Mouse (Mus musculus) kidney, adult 9 months (tissue): ENCODE measurements around the gene Elmod1.
"Not testable (repeated sequence)": the region's sequence is repeated elsewhere in the genome, so short reads cannot be mapped to it uniquely, and the experiment has no call there.

Experiments used
- DNase-seq: peaks from one replicate; pipeline ENCODE4 v3.0.0; 2022

The Elmod1 gene

DNA sequence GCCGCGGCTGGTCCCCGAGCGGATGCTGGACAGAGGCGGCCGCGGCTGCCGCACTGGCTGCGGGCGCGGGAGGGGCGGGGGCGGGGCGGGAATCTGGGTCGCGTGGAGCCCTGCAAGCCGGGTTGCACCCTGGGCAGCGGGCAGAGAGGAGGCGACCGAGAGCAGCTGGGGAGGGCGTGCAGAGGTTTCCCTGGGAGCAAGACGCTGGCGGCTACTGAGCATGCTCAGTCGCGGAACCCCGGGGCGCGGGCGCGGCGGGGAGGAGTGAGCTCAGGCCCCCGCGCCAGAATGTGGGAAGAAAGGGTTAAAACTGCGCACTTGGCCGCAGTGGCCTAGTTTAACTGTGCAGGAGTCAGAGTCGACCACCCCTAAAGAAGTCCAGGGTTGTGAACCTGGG, at the start of gene Elmod1:
Gene Elmod1 (minus strand): TSS at position 180 of the 397 bp plus-strand sequence.
- peak; percentile 16 for DNase-seq

- DNase-seq: no peak
These were observed 47.7 kb upstream of the Elmod1 start for GRCm38 (mm10) chr9:54022795-54023194.

DNA sequence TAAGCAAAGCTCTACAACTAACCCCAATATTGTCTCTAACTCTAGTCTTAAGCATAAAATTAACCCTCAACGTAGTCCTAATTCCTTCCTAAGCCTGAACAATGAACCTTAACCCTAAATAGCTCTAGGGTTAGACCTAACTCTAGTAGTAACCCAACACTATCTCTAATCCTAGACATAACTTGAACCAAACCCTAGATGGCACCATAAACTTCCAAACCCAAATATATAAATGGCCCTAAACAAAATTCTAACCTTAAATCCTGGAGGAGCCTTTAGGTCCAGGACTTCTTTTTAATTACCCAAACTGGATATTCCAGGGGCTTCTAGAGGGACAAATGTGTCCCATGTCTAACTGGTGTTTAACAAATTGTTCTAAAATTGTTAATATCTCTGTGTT, 19.4 kb upstream of the Elmod1 start:
- DNase-seq: no peak

DNA sequence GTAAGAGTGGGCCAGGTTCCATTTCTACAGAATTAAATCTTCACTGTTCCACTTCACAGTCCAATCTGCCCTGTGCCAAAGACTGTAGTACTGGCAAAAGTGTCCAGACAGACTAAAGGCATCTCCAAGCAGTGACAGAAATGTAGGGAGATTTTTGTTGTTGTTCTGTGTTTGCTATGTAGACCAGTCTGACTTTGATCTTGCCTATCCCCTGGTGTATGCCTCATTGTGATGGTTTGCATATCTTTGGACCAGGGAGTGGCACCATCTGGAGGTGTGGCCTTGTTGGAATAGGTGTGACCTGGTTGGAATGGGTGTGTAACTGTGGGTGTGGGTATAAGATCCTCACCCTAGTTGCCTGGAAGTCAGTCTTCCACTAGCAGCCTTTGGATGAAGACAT, 17.5 kb upstream of the Elmod1 start:
- not testable (repeated sequence) for DNase-seq

DNA sequence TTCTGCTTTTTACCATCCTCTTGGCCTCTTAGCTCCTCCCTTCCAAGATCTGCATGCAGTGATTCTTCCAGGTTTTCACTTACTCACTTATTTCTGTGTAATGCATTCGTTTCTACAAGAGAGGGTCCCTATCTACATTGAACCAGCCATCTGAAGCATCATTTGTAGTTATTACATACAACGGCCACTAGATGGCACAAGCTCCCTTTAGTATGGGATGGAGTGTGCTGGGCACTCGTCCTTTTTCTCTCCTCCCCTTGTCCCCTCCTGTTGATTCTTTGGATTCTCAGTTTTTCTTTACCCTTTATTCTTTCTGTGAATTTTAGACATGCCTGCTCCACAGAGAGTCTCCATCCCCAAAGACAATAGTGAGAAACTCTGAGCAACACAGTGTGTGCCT, 15.8 kb upstream of the Elmod1 start:
- peak; percentile 30 for DNase-seq

- peak; percentile 28 for DNase-seq
These were observed 11.9 kb upstream of the Elmod1 start for GRCm38 (mm10) chr9:53986972-53987371.

DNA sequence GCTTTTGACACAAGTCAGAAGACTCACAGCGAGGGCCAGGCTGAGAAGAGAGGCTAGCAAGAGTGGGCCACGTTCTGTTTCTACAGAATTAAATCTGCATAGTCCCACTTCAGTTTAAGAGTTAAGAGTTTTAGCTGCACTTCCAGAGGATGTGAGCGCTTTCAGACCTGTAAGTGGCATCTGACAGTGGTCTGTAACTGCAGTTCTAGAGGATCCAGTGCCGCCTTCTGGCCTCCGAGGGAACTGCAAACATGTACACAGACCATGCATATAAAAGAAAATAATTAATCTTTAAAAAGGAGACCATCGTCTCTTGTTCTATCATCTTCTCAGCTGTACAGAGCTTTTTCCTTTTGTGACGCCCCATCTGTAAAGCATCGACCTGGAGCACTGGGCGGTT, 9.8 kb upstream of the Elmod1 start:
- peak; percentile 50 for DNase-seq

GRCm38 (mm10) chr9:53974328-53975121, 576 bp downstream of the Elmod1 start:
- no peak for DNase-seq

DNA sequence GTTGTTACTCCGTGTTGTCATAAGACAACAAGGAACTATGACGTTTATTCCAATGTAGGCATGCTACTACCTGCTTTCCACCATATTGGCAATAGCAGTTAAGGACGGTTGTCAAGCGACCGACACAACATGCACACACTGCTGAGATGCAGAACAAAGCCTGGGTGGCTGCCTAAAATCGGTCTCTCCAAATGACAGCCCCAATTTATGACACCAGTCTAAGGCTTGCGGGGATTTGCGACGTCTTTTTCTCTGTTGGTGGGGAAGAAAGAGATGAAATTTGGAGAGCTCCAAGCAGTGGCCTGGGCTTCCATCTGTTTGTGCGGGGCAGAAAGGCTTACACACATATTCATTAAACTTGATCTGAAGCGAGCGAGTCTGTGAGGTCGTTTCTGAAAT, 1.2 kb downstream of the Elmod1 start:
- no peak for DNase-seq

- no peak for DNase-seq
These were observed 1.9 kb downstream of the Elmod1 start for GRCm38 (mm10) chr9:53973241-53973640.

DNA sequence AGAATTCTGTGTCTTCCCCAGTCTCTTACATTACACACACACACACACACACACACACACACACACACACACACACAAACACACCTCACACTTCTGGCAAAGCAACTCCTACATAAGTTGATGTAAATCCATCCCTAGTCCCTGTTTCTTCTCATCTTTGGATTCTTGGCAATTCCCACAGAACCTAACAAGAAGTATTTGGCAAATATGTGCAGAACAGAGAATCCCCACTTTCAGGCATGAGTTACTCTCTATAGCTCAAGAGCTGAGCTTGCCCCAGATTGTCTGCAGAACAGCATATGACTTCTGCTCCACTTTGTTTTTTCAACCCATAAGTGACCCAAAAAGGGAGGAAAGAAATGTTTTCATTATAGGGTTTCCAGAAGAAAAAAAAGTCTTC, 2.7 kb downstream of the Elmod1 start:
- DNase-seq: no peak

DNA sequence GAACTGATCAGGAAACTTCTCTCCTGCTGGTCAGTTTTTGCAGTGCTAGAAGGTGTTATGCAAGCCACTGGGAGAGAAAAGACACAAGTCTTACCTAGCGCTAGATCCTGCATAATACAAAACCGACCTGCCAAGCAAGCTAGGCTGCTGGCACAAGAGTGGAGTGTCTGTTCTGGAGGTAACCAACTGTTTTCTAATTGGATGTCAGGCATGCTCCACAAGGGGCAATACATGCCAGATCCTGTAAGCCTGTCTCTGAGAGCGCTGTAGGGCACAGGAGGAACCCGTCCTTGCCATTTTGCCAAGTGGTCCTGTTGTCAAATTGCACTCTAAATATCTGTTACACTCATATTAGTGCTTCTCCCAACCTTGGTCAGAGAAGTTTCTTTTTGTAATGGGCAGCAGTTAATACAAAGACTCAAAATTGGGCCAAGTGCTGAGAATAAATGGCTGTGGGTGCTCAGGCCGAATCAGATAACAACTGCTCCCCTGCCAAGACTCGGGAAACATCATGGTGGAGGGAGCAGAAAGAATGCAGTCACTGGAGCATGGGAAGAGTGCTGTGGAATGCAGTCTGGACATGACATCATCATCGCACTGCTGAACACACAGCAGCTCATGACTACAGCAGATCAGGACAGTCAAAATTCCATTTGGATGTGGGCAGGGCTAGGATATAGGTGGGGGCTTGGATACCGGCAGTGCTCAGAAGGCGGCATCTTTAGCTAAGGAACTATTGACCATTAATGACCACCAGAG, 7.3 kb downstream of the Elmod1 start:
- no peak for DNase-seq

DNA sequence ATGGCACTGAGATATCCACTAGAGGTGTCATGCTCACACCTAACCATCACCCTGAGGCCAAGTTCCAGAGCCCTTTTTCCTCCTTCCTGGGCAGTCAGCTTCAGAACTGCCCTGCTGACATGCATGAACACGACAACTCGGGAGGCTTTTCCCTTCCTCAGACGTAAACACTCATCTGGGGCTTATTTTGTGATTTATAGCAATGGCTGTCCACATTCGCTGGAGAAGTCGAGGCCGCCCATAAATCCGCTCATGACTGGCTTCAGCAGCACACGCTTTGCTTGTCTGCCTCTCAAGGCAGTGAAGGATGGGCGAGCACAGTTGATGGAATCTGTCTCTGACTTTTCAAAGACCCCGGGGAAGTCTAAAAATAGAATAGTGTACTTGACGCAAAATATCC, 18.1 kb downstream of the Elmod1 start:
- no peak for DNase-seq

DNA sequence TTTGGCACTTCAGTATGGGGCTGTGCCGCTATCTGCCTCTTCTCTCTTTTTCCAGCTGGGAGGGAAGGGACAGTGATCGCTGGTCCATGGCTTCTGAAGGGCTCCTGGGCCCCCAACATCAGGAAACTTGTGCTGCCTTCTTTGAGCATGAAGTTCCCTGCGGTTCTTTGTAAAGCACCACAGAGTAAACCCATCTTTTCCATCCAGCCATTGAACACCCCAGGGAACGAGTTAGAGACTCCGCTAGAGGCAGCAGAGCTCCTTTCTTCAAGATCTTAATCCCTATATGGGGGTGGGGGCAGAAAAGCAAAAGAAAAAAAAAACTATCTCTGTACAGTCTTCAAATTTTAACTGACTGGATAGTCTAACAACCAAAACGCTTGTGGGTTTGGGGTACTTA, 20.2 kb downstream of the Elmod1 start:
- no peak for DNase-seq

DNA sequence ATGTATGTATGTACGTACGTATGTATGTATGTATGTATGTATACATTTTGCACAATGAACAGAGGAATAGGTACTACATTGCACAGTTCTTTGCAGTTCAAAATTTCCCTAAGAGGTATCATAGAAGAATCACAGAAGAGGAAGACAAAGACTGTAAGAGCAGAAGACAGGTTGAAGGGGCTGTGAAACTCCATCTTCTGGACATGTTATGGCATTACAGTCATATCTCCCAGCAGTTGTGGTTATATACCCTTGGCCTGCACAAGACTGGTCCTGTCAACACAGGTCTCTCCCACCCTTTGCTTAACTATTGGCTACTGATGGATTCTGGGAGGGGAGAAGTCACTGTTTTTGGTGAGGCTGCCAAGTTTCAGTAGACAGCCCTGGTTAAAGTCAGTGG, 27.6 kb downstream of the Elmod1 start:
- DNase-seq: no peak

GRCm38 (mm10) chr9:53938555-53938954, 36.5 kb downstream of the Elmod1 start:
- DNase-seq: no peak

- peak; percentile 10 for DNase-seq
These were observed 40.9 kb downstream of the Elmod1 start for GRCm38 (mm10) chr9:53934179-53934578.

DNA sequence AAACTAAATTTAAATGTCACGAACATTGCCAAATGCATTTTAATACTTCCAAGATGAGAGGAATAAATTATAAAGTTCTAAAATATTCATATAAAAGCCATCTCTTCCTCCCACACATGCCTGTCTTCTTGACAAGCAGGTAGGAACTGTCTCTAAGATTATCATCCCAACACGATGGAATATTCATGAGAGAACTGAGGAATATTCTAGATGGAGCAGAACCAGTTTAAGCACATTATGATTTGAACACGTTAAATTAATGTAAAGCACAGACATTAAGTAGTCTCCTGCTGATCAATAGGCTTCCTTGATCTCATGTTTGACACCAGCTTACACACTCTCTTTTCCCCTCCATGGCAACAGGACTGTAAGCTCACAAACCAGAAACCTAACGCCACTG, 41.7 kb downstream of the Elmod1 start:
- DNase-seq: no peak

DNA sequence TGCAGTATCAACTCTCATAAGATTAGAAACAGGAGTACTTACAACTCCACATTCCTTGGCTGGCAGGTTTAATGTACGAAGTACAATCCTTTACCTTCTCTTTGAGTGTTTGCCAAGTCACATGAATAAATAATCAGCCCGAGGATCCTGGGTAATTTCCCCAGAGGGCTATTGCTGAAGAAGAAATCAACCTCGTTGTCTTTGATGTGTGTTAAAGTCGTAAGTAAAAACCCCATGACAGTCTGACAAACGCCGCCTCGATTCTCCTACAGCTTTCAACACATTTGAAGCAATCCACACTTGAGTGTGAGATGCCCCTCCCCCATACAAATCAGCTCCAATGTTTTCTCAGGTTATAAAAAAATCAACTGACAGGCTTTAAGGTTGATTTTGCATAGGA, 44.2 kb downstream of the Elmod1 start:
- DNase-seq: no peak

DNA sequence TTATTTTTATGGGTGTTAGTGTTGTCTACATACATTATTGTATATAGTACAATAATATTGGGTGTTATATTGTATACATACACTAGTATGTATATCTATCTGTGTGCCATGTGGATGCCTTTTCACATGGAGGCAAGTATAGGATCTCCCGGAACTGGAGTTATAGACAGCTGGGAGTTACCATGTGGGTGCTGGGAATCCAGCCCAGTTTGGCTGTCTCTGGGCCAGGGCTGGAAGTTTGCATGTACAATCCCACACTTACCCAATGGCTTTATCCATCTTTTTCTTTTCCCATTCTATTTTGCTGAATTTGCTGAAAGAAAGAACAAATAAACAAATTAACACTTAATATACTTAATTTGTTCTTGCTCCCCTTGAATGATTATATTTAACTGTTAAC, 54.0 kb downstream of the Elmod1 start:
- no peak for DNase-seq

GRCm38 (mm10) chr9:53915929-53916721, 59.0 kb downstream of the Elmod1 start:
- DNase-seq: no peak

DNA sequence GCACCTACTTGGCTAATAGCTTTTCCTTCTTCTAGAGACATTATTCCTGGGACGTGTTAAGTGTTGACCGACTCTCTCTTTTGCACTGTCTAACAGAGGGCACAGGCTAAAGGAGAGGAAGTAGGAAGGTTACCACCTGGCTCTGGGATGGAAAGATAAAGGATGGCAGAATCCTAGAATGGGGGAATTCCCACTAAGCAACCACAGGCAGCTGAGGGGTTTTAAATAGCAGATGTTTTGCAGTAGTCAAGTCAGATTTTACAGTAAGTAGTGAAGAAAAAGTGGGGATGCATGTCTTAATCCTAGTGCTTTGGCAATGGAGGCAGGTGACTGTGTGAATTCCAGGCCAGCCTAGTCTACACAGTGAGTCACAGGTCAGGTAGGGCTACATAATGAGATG, 64.3 kb downstream of the Elmod1 start:
- no peak for DNase-seq

DNA sequence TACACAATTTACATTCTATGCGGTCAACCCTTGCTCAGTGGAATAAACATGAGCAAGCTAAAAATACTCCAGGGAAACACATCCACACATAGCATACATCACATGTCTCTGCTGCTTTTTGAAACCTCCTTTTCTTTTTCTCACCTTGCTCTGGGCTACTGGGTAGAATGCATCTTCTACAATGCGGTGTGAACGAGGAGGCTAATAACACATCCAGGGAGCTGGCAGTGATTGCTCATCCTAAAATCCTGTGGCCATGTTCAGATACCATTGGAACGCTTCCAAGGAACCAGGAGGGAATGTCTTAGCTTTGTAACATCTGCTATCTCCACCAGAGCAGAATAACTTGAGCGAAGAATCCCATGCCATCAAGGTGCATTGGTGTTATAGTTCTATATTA, 64.8 kb downstream of the Elmod1 start:
- no peak for DNase-seq

GRCm38 (mm10) chr9:53906798-53907197, 68.3 kb downstream of the Elmod1 start:
- DNase-seq: no peak
